Mouse (Mus musculus) T-helper 1 cell (primary cell): Measurements from ENCODE around the gene Hacd3.
"Not testable (repeated sequence)": the region's sequence is repeated elsewhere in the genome, so short reads cannot be mapped to it uniquely, and the experiment has no call there.

Experiments used
- in situ Hi-C: fragments of 300-600 bp; cut with MboI, MseI; formaldehyde crosslinking; loops from one replicate; pipeline ENCODE4 v1.15.1; 2025; ENCODE audit warnings: high pct_unique_total_duplicates

Hacd3 gene

DNA sequence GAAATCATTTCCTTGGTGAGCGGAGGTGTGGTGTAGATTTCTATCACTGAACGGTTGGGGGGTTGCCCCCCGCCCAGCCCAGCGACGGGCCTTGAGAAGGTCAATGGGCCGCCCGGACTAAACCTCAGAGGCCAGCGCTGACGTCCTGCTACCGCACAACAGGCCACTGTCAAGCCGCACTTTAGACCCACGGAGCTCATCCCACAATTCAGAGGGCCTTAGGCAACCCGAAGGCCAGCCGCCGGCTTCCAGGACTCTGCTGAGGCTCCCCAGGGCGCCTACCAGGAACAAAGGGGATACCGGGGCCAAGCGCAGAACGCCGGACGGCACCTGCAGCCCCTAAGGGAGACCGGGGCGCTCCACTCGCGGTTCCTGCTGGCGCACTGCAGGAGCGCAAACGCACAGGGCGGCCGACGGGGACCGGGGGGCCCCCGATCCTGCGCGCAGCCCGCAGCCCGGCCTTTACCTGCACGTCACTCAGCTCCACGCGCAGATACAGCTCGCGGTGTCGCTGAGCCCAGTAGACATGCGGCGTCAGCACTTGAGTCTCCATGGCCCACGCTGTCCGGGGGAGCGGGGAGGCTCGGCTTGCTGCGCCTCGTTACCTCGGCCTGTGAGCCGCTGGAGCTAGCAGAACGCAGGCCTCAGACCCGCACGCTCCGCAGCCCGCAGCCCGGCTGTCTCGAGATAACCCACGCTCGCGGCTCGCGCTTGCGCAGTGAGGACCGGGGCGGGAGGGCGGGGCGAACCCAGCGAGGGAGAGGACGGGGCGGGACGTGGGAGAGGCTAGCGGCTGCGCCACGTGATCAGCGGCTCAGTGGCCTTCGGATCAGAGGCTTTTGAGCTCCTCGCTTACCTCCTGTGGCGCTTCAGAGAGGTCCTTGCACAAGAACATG, at the start of gene Hacd3:
Gene Hacd3 (minus strand): TSS at position 703 of the 896 bp plus-strand sequence.
- in situ Hi-C loops = no loop called here

GRCm38 (mm10) chr9:65070587-65070986, 49.1 kb upstream of the Hacd3 start:
- in situ Hi-C loops = no loop called here

GRCm38 (mm10) chr9:65064251-65064650, 42.8 kb upstream of the Hacd3 start:
- in situ Hi-C loops = loop anchor here (10.0 kb wide), 1 partner anchor 769 kb away; no protein-coding TSS in a partner anchor

DNA sequence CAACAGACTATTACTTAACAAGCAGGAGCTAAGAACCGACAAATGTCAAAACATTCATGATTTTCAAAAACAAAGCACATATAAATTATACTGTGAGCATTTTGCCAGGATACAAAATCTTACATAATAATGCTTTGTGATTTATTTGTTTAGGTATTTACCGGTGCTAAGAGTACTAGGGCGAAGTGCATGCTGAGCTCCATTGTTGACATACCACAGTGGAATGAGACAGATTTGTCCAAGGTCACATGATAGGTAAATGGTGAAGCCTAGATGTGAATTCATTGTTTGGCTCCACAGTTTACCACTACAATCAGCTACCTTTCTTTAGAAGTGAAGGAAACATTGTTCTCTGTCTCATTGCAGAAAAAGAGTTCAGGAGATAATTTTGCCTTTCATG, 29.5 kb upstream of the Hacd3 start:
- in situ Hi-C loops = loop anchor here (5.0 kb wide), 1 partner anchor 894 kb away; no protein-coding TSS in a partner anchor

DNA sequence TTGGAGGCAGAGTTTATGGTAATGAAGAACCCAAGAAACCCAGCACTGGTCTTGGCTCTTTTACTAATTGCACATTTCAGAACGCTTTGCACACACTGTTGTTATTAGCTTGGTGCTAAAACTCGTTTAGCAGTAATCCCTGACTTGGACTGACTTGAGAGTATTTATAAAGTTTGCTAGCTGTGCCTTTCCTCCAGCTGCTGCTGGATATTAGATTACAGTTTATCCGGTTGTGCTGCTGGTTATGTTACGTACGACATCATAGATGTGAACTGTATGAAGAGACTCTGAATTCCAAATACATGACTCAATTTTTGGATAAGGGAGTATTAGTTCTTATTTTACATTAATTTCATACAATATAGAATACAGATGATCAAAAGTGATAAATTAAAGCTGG, 27.9 kb upstream of the Hacd3 start:
- in situ Hi-C loops = no loop called here

DNA sequence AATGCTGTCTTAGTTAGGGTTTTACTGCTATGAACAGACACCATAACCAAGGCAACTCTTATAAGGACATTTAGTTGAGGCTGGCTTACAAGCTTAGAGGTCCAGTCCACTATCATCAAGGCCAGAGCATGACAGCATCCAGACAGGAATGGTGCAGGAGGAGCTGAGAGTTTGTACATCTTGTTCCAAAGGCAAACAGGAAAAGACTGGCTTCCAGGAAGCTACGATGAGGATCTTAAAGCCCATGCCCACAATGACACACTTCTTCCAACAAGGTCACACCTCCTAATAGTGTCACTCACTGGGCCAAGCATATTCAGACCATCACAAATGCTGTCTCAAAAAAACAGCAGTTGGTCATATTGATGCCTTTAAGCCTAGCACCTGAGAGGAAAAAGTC, 25.5 kb upstream of the Hacd3 start:
- in situ Hi-C loops = no loop called here

DNA sequence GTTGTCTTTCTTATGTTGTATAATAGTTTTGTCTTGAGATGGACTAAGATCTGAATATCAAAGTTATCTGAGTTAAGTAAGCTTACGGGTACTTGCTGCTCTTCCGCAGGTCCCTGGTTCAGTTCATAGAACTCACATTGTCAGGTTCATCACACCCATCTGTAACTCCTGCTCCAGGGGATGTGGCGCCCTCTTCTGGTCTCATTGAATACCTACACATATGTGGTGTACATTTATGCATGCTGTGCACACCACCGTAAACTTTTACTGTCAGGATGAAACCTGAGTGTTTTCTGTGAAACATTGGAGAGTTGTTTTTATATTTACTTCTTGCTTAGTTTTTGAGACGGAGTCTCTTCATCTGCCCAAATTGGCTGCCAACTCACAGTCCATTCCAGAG, 19.9 kb upstream of the Hacd3 start:
- in situ Hi-C loops = no loop called here

DNA sequence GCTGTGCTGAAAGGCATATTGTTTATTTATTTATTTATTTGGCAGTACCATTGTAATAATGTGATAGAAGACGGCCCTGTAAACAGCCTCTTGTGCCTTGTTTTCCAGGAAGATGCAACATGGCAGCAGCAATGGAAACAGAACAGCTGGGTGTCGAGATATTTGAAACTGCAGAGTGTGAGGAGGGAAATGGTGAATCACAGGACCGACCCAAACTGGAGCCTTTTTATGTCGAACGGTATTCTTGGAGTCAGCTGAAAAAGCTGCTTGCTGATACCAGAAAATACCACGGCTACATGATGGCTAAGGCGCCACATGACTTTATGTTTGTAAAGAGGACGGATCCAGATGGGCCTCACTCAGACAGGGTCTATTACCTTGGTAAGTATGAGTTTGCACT, 15.4 kb upstream of the Hacd3 start:
- in situ Hi-C loops = no loop called here

DNA sequence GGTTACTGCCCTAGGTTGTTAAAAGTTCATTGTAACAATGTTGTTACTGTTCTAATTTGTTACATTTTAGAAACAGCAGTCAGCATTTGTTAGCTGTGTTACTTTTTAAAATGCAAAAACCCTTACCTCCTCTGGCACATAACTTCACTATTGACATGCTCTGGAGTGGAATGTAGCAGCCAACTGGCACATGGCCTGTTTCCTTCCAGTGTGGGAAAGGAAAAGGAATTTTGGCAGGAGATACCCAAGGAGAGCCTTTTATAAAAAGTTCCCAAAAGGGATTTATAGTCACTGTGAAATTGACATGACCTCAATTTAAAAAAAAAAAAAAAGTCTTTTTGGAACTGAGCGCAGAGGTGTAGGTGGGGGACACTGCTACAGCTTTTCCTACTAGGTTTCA, 15.0 kb upstream of the Hacd3 start:
- in situ Hi-C loops = no loop called here

DNA sequence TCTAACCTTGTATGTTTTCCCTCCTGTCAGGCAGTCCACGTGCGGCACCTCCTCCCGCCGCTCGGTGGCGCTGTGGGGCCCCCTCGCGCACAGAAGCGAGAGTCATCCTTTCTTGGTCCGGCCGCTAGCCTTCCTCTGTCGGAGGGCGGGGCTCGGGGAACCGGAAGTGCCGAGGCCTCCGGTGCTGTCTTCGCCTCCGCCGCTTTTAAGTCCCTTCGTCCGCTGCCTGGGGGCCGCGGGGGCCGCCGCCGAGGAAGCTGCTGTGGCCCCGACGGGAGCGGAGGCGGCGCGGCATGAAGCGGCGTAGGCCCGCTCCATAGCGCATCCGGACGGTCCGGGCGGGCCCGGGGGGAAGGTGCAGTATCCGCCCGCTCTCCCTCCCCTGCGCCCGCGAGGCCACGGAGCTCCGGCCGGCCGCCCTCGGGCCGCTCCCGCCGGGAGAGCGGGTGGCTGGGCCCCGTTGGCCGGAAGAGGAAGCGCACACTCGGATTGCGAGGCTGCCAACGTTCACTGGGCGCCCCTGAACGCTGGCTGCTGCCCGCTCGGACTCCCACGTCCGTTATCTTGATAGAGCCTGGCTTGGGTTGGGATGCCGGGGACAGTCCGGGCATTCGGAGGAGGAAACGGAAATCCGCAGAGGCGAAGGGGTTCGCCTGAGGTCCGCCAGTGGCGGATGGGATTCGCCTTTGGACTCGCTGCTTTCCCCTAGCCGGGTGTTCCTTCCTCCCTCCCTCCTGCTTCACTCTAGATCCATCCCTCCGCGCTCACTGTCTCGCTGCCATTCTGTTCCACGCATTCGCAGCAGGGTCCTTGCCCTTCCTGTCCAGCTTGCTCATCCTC, 11.0 kb upstream of the Hacd3 start, which contains the start of gene Dpp8:
Gene Dpp8 (plus strand): TSS at position 146 of the 840 bp plus-strand sequence.
- in situ Hi-C loops = no loop called here

GRCm38 (mm10) chr9:65031894-65032268, 10.4 kb upstream of the Hacd3 start:
- in situ Hi-C loops = no loop called here

DNA sequence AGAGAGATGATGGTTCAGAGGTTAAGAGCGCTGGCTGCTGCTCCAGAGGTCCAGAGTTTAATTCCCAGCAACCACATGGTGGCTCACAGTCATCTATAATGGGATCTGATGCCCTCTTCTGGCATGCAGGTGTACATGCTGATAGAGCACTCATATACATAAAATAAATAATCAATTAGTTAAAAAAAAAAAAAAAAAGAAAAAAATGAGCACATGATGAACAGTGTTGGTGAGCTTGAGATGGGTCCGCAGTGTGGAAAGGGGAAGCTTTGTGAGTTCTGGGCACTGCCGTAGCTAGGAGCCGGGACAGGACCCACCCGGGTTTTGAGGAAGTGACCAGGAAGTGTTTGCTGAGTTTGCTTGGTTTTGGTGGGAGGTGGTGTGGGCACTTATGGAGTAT, 9.9 kb upstream of the Hacd3 start:
- in situ Hi-C loops = not testable (repeated sequence)

- in situ Hi-C loops = no loop called here
Observed at GRCm38 (mm10) chr9:65028313-65028712, 6.8 kb upstream of the Hacd3 start.

DNA sequence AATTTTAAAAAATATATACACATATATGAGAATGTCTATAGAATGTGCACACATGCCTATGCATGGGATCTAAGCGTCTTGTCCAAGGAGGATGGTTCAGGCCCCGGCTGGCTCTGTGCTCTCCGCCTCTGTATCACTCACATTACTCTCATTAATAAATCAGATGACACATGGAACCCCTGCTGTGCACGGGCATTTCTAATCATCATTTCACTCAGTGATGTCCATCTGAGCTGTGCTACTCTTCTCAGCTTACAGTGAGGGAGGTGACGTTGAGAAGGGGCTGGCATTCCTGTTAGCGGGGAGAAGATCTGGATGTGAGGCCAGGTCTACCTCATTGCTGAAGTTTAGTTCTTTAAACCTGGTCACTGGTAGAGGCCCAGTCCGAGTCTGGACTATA, 5.7 kb upstream of the Hacd3 start:
- in situ Hi-C loops = no loop called here

GRCm38 (mm10) chr9:65023447-65023846, 2.0 kb upstream of the Hacd3 start:
- in situ Hi-C loops = no loop called here

- in situ Hi-C loops = no loop called here
Observed at GRCm38 (mm10) chr9:65022580-65023135, 1.2 kb upstream of the Hacd3 start.

DNA sequence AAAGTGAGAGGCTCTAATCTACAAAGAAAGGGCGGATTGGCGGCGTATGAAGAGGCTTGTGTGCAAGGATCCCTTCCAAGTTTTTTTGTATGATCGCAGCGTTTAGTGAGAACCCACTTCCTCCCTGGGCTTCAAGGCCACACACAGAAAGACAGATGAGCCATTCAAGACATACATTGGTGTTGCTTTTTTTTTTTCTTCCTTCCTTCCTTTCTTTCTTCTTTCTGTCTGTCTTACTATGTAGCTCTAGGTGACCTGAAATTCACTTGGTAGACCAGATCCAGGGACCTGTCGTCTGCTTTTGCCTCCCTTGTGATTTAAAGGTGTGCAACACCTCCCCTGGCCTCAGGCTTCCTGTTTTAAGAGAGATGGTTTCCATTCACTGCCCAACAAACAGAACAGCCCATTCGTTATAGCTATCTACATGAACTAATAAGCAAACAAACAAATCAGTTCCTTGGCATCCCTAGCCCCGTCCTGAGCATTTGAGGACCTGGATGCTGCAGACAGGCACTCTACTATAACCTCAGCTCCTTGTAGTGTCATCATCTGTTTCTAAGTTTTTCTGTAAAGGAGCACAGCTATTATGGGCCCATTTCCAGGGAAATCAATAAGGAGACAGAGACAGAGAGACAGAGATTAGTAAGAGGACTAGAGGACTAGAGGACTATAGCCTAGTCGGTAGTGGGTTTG, 540 bp upstream of the Hacd3 start:
- in situ Hi-C loops = no loop called here

DNA sequence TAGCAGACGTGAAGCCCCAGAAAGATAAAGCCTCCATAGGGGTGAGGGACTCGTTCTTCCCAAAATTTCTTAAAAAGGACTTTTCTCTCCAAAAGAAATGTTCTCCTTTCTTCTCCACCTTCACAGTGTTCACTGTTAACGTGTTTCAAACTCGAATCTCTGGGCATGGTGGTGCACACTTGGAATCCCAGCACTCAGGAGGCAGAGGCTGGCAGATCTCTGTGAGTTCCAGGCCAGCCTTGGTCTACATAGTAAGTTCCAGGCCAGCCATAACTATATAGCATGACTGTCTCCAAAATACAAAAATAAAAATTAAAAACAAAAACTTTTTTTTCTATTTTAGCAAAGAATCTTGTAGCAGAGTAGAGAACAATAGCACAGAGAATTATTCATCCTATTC, 1.4 kb downstream of the Hacd3 start:
- in situ Hi-C loops = no loop called here

DNA sequence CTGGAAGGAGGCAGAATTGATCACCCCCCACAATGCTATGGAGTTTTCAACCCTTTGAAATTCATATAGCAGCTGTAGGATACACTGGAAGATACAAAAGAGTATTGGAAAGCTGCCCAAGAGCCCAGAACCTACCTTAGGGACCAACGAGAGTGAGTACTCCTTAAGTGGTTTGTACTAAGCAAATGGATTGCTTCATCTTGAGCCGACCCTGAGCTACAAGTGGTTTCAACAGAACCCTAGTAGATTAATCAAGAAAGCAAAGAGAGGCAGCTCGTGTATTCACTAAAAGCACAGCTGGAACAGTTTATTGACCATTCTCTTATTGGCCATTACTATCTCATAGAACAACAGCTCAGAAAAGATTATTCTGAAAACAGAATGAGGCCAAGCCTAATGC, 2.3 kb downstream of the Hacd3 start:
- in situ Hi-C loops = no loop called here

- in situ Hi-C loops = no loop called here
Observed at GRCm38 (mm10) chr9:65018588-65019121, 2.8 kb downstream of the Hacd3 start.

DNA sequence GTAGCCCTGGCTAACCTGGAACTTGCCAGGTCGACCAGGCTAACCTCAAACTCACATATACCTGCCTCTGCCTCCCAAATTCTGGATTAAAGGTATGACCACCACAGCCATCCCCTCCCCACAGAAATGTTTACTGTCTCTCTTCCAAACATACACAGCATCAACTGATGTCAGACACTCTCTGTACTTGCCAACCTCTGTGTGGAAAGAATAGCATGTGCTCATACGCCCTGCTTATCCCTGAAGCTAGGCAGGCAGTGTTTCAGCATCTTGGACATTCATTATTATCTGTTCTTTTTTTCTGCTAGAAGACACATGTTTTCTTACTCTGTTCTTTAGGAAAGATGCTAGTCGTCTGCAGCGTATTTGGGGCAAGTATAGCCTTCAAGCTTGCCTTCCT, 3.6 kb downstream of the Hacd3 start:
- in situ Hi-C loops = no loop called here
